Comparison of ENCODE assay signal across 8 mouse cellular contexts in genomic region chr2:158166628-158167027, GRCm38 (mm10). TPM values are rescaled to one million over a fixed set of nuclear protein-coding genes. Genes with fewer than 3 reads are reported as not detected.
A peak's percentile ranks its signal among the peaks of the same experiment; 100 is the strongest.
DNase-seq lines count a peak whose midpoint lies in the region; ATAC-seq and TF ChIP-seq lines count a peak whose summit lies in the region.

No protein-coding gene starts in this region.

- no peak overlapping the region; the same call in 1 of the 2 replicates for H3K4me2 ChIP-seq in liver, embryonic 11.5 days
- H3K4me2 ChIP-seq in intestine, postnatal 0 days (replicated peaks; ENCODE audit: low read depth) = peak overlapping the region; percentile 2; the same call in 1 of the 2 replicates
- H3K4me2 ChIP-seq in forebrain, embryonic 13.5 days = no peak overlapping the region

- peak; percentile 55 for DNase-seq in liver
- no peak for DNase-seq in liver, embryonic 11.5 days (ENCODE audit: low spot score)
- peak; percentile 71 for DNase-seq in thymus, postnatal 14 days
- no peak for DNase-seq in layer of hippocampus, adult 2 months (ENCODE audit: low spot score in 2 of 2)
- DNase-seq in left cerebral cortex, postnatal 36 days (ENCODE audit: low spot score in 2 of 2) = no peak

- TF ChIP-seq CTCF in intestine, postnatal 0 days (IDR thresholded peaks at IDR 0.05; ENCODE audit: low read depth) = no peak
- TF ChIP-seq CTCF in layer of hippocampus, adult 2 months (conservative IDR thresholded peaks at IDR 0.05) = no peak

- ATAC-seq in liver, embryonic 11.5 days (replicated peaks; ENCODE audit: low FRiP score) = no peak
- peak; percentile 56 for ATAC-seq in intestine, postnatal 0 days
- no peak for ATAC-seq in forebrain, embryonic 13.5 days

- no peaks in the 10 kb centered on the region for H3K79me2 ChIP-seq in macrophage (ENCODE audit: inconsistent target)

- H3K4me1 ChIP-seq in liver, embryonic 11.5 days (replicated peaks; ENCODE audit: control insufficient read depth, insufficient read depth, low read length) = peaks cover 10% of the 10 kb centered on the region
- 0 out of 2 replicates have a peak, but pooled peaks cover 13% of the 10 kb centered on the region for H3K4me1 ChIP-seq in intestine, postnatal 0 days (replicated peaks; ENCODE audit: control insufficient read depth, insufficient read depth, low read length)
- 0 out of 2 replicates have a peak, but pooled peaks cover 7% of the 10 kb centered on the region for H3K4me1 ChIP-seq in forebrain, embryonic 13.5 days

- no peaks in the 10 kb centered on the region for H3K36me3 ChIP-seq in liver, embryonic 11.5 days (ENCODE audit: control insufficient read depth, insufficient read depth, low read length)
- H3K36me3 ChIP-seq in intestine, postnatal 0 days (ENCODE audit: control insufficient read depth, insufficient read depth) = no peaks in the 10 kb centered on the region
- H3K36me3 ChIP-seq in macrophage (ENCODE audit: inconsistent target) = no peaks in the 10 kb centered on the region
- no peaks in the 10 kb centered on the region for H3K36me3 ChIP-seq in forebrain, embryonic 13.5 days (ENCODE audit: poor library complexity, severe bottlenecking)

- no peak overlapping the region for H3K9ac ChIP-seq in liver, embryonic 11.5 days (ENCODE audit: low read depth, low read length)
- H3K9ac ChIP-seq in intestine, postnatal 0 days (ENCODE audit: low read depth, low read length) = no peak overlapping the region
- H3K9ac ChIP-seq in forebrain, embryonic 13.5 days = no peak overlapping the region

- intact Hi-C loops in left cerebral cortex, postnatal 36 days (cut with DNase I) = no loop called here

- 43% methylated on average over 7 of the region's 7 CpGs for WGBS in liver, embryonic 11.5 days
- 62% methylated on average over 7 of the region's 7 CpGs for WGBS in intestine, postnatal 0 days
- WGBS in macrophage (ENCODE audit: missing documents) = 5% methylated on average over 7 of the region's 7 CpGs
- 81% methylated on average over 7 of the region's 7 CpGs for WGBS in forebrain, embryonic 13.5 days

- H3K27me3 ChIP-seq in liver, embryonic 11.5 days (replicated peaks; ENCODE audit: control insufficient read depth, insufficient read depth, low read length) = no peaks in the 10 kb centered on the region
- no peaks in the 10 kb centered on the region for H3K27me3 ChIP-seq in intestine, postnatal 0 days (replicated peaks; ENCODE audit: control insufficient read depth, insufficient read depth, low read length)
- H3K27me3 ChIP-seq in forebrain, embryonic 13.5 days = no peaks in the 10 kb centered on the region

- no peak overlapping the region for H3K27ac ChIP-seq in liver, embryonic 11.5 days (ENCODE audit: low read depth, low read length)
- H3K27ac ChIP-seq in intestine, postnatal 0 days (ENCODE audit: low read depth, low read length) = peak overlapping the region; percentile 54; the same call in 1 of the 2 replicates
- peak overlapping the region; percentile 51 for H3K27ac ChIP-seq in macrophage
- H3K27ac ChIP-seq in forebrain, embryonic 13.5 days = no peak overlapping the region
- no peak overlapping the region for H3K27ac ChIP-seq in layer of hippocampus, adult 2 months

- H3K4me3 ChIP-seq in liver, embryonic 11.5 days (ENCODE audit: low read depth, low read length) = no peak overlapping the region
- H3K4me3 ChIP-seq in intestine, postnatal 0 days (ENCODE audit: low read depth, low read length) = no peak overlapping the region
- no peak overlapping the region for H3K4me3 ChIP-seq in macrophage (ENCODE audit: inconsistent target)
- no peak overlapping the region for H3K4me3 ChIP-seq in forebrain, embryonic 13.5 days
- no peak overlapping the region for H3K4me3 ChIP-seq in layer of hippocampus, adult 2 months

- no peaks in the 10 kb centered on the region for H3K9me3 ChIP-seq in liver, embryonic 11.5 days (ENCODE audit: control insufficient read depth, low read length)
- H3K9me3 ChIP-seq in intestine, postnatal 0 days (ENCODE audit: control insufficient read depth) = no peaks in the 10 kb centered on the region
- 0 out of 2 replicates have a peak, but pooled peaks cover under 1% of the 10 kb centered on the region for H3K9me3 ChIP-seq in forebrain, embryonic 13.5 days (replicated peaks)

RNA-seq across cellular contexts. Expression of gene Tgm2, which starts 20.4 kb away (rescaled TPM):
- 49.5 and 49.7 TPM in 2 replicates for polyA plus RNA-seq in liver, embryonic 11.5 days (2014; fragmentation: Nextera tagmentation; extraction: Ambion mirVana)
- polyA plus RNA-seq in intestine, postnatal 0 days (2015; fragmentation: Nextera tagmentation; extraction: Ambion mirVana) = 40.0 and 40.4 TPM in 2 replicates
- total RNA-seq in macrophage (2018; cell fraction: chromatin; rRNA removed) = 100 to 1,000 TPM in 16 of 26 experiments, 10 to 100 TPM in 10; 13.2 to 775 (median 263) TPM
- 100 to 1,000 TPM in 15 of 26 experiments, 10 to 100 TPM in 11; 40.0 to 448 (median 113) TPM for total RNA-seq in macrophage (2018; cell fraction: cytosol; rRNA removed)
- 100 to 1,000 TPM in 20 of 26 experiments, 10 to 100 TPM in 6; 31.5 to 764 (median 230) TPM for total RNA-seq in macrophage (2018; cell fraction: nucleus; rRNA removed)
- 98.8 to 168 TPM (median 120 TPM) in 3 replicates for polyA plus RNA-seq in macrophage (2018)
- 3.9 and 4.7 TPM in 2 replicates for polyA plus RNA-seq in forebrain, embryonic 13.5 days (2015; fragmentation: Nextera tagmentation; extraction: Ambion mirVana)
- total RNA-seq in layer of hippocampus, adult 2 months (2021) = 10 to 100 TPM in 1 of 2 experiments, 1 to 10 TPM in 1; 9.8 to 14.0 TPM
- total RNA-seq in left cerebral cortex, postnatal 36 days (2021) = 10 to 100 TPM; 11.2 to 11.5 TPM

Comparison
In these comparisons a context has a peak if more than half of its experiments do, and no peak if none do; other contexts are left out.
1. DNase-seq: peak in liver (single experiment) and thymus, postnatal 14 days (single experiment); none in liver, embryonic 11.5 days (single experiment), layer of hippocampus, adult 2 months (0 of 2) and left cerebral cortex, postnatal 36 days (0 of 2).
2. H3K27ac ChIP-seq: peak in intestine, postnatal 0 days (single experiment) and macrophage (single experiment); none in liver, embryonic 11.5 days (single experiment), forebrain, embryonic 13.5 days (single experiment) and layer of hippocampus, adult 2 months (single experiment).